Comparison of ENCODE assay signal across 30 mouse cellular contexts in genomic region chr19:60674953-60675472, GRCm38 (mm10).
DNase-seq lines count a peak whose midpoint lies in the region; ATAC-seq and TF ChIP-seq lines count a peak whose summit lies in the region.
"Had no signal": no experiment of that assay in that cellular context is flagged by ENCODE, and none has a peak within 500 bp of the region (broad histone marks: within the 10 kb centered on the region; RNA-seq: fewer than 3 reads in every experiment).

No protein-coding gene starts in this region.

- no peak overlapping the region for H3K27ac ChIP-seq in hindbrain, postnatal 0 days
- H3K27ac ChIP-seq in hindbrain, embryonic 16.5 days (ENCODE audit: low read depth, low read length): no peak overlapping the region
- no peak overlapping the region for H3K27ac ChIP-seq in ES-E14 (ENCODE audit: insufficient read depth, low read depth, low read length, poor library complexity, severe bottlenecking)
- H3K27ac ChIP-seq in kidney, embryonic 16.5 days (ENCODE audit: low read length): no peak overlapping the region
- H3K27ac ChIP-seq: embryonic facial prominence, embryonic 15.5 days; heart, adult 2 months; hindbrain, embryonic 13.5 days; left cerebral cortex, adult 2 months; limb, embryonic 15.5 days; liver, embryonic 15.5 days; lung, embryonic 15.5 days; stomach, postnatal 0 days had no signal

- no peak overlapping the region for H3K4me2 ChIP-seq in hindbrain, postnatal 0 days (ENCODE audit: low read depth, low read length)
- H3K4me2 ChIP-seq in hindbrain, embryonic 16.5 days (ENCODE audit: low read length): no peak overlapping the region
- no peak overlapping the region for H3K4me2 ChIP-seq in kidney, embryonic 16.5 days (replicated peaks; ENCODE audit: low read depth, low read length)
- H3K4me2 ChIP-seq: embryonic facial prominence, embryonic 15.5 days; hindbrain, embryonic 13.5 days; limb, embryonic 15.5 days; liver, embryonic 15.5 days; lung, embryonic 15.5 days had no signal

- H3K9me3 ChIP-seq in hindbrain, postnatal 0 days (ENCODE audit: low read length): no peaks in the 10 kb centered on the region
- H3K9me3 ChIP-seq in hindbrain, embryonic 16.5 days (ENCODE audit: control insufficient read depth, low read length): no peaks in the 10 kb centered on the region
- H3K9me3 ChIP-seq in ES-E14 (ENCODE audit: control insufficient read depth, insufficient read depth, low read depth, low read length): no peaks in the 10 kb centered on the region
- no peaks in the 10 kb centered on the region for H3K9me3 ChIP-seq in kidney, embryonic 16.5 days (ENCODE audit: low read length)
- H3K9me3 ChIP-seq: embryonic facial prominence, embryonic 15.5 days; hindbrain, embryonic 13.5 days; limb, embryonic 15.5 days; liver, embryonic 15.5 days; lung, embryonic 15.5 days; megakaryocyte, embryonic 14.5 days had no signal

- ATAC-seq in frontal cortex, adult (ENCODE audit: low TSS enrichment): peak; percentile 59
- ATAC-seq in hindbrain, postnatal 0 days: peak; percentile 49; the same call in 1 of the 2 replicates
- no peak for ATAC-seq in hindbrain, embryonic 16.5 days
- no peak for ATAC-seq in CD4-positive, CD25-positive, alpha-beta regulatory T cell, adult 4 months
- ATAC-seq in kidney, embryonic 16.5 days (ENCODE audit: low FRiP score, low TSS enrichment): no peak
- ATAC-seq: activated CD4-positive, CD25-positive, alpha-beta regulatory T cell, adult 4 months; forebrain, embryonic 14.5 days; midbrain, embryonic 16.5 days had no signal

- H3K27me3 ChIP-seq in hindbrain, postnatal 0 days (ENCODE audit: insufficient read depth, low read length): no peaks in the 10 kb centered on the region
- H3K27me3 ChIP-seq in hindbrain, embryonic 16.5 days (replicated peaks; ENCODE audit: control insufficient read depth, insufficient read depth, low read length): no peaks in the 10 kb centered on the region
- no peaks in the 10 kb centered on the region for H3K27me3 ChIP-seq in kidney, embryonic 16.5 days (ENCODE audit: insufficient read depth, low read length)
- H3K27me3 ChIP-seq: embryonic facial prominence, embryonic 15.5 days; hindbrain, embryonic 13.5 days; limb, embryonic 15.5 days; liver, embryonic 15.5 days; lung, embryonic 15.5 days had no signal

- H3K9ac ChIP-seq in hindbrain, postnatal 0 days (replicated peaks; ENCODE audit: low read length): no peak overlapping the region
- H3K9ac ChIP-seq in hindbrain, embryonic 16.5 days (ENCODE audit: low read depth, low read length): no peak overlapping the region
- H3K9ac ChIP-seq in ES-E14 (ENCODE audit: insufficient read depth, low read depth, low read length, poor library complexity, severe bottlenecking): no peak overlapping the region
- no peak overlapping the region for H3K9ac ChIP-seq in kidney, embryonic 16.5 days (replicated peaks; ENCODE audit: low read length)
- H3K9ac ChIP-seq: embryonic facial prominence, embryonic 15.5 days; hindbrain, embryonic 13.5 days; limb, embryonic 15.5 days; liver, embryonic 15.5 days; lung, embryonic 15.5 days had no signal

- TF ChIP-seq CTCF in hindbrain, postnatal 0 days (IDR thresholded peaks at IDR 0.05; ENCODE audit: low read depth): no peak

- in situ Hi-C loops in ES-E14 (cut with MboI; ENCODE audit: low sequenced_read_pairs in 2 of 2, unreplicated experiment in 2 of 2): no loop called here

- no peaks in the 10 kb centered on the region for H3K36me3 ChIP-seq in hindbrain, postnatal 0 days (ENCODE audit: insufficient read depth, low read length)
- no peaks in the 10 kb centered on the region for H3K36me3 ChIP-seq in hindbrain, embryonic 16.5 days (ENCODE audit: control insufficient read depth, insufficient read depth, low read length)
- H3K36me3 ChIP-seq in ES-E14 (ENCODE audit: control insufficient read depth, insufficient read depth, low read length, poor library complexity, severe bottlenecking): no peaks in the 10 kb centered on the region
- H3K36me3 ChIP-seq in kidney, embryonic 16.5 days (ENCODE audit: insufficient read depth, low read length): no peaks in the 10 kb centered on the region
- H3K36me3 ChIP-seq: embryonic facial prominence, embryonic 15.5 days; hindbrain, embryonic 13.5 days; limb, embryonic 15.5 days; liver, embryonic 15.5 days; lung, embryonic 15.5 days had no signal

- no peak for DNase-seq in frontal cortex, postnatal 36 days (ENCODE audit: low spot score in 2 of 2)
- DNase-seq in hindbrain, postnatal 0 days (ENCODE audit: low spot score): peak; percentile 12
- DNase-seq in ES-E14 (ENCODE audit: low read depth, low spot score) (peak; percentile 9), R1 (ENCODE audit: low read depth, low spot score) (peak; percentile 47)
- DNase-seq: adrenal gland, postnatal 10 days; B cell, adult 2 months; cerebellum, adult 11 months; gastrocnemius, postnatal 14 days; heart, adult 2 months; heart, postnatal 14 days; kidney, adult 2 months; kidney, postnatal 10 days; left cerebral cortex, postnatal 4 days; lung, postnatal 36 days; right cerebral cortex, postnatal 14 days had no signal

- 25% methylated on average over 5 of the region's 5 CpGs for WGBS in hindbrain, postnatal 0 days
- 39% methylated on average over 5 of the region's 5 CpGs for WGBS in hindbrain, embryonic 16.5 days
- 53% methylated on average over 5 of the region's 5 CpGs for WGBS in kidney, embryonic 16.5 days

- no peaks in the 10 kb centered on the region for H3K4me1 ChIP-seq in hindbrain, postnatal 0 days (ENCODE audit: insufficient read depth, low read length)
- no peaks in the 10 kb centered on the region for H3K4me1 ChIP-seq in hindbrain, embryonic 16.5 days (ENCODE audit: control insufficient read depth, insufficient read depth, low read depth, low read length)
- no peaks in the 10 kb centered on the region for H3K4me1 ChIP-seq in ES-E14 (ENCODE audit: control insufficient read depth in 2 of 2, insufficient read depth in 2 of 2, low read length in 2 of 2, poor library complexity in 1 of 2)
- H3K4me1 ChIP-seq in kidney, embryonic 16.5 days (ENCODE audit: insufficient read depth, low read length): no peaks in the 10 kb centered on the region
- H3K4me1 ChIP-seq: embryonic facial prominence, embryonic 15.5 days; hindbrain, embryonic 13.5 days; limb, embryonic 15.5 days; liver, embryonic 15.5 days; lung, embryonic 15.5 days; megakaryocyte, embryonic 14.5 days had no signal

- no peak overlapping the region for H3K4me3 ChIP-seq in hindbrain, postnatal 0 days (ENCODE audit: low read length)
- no peak overlapping the region for H3K4me3 ChIP-seq in hindbrain, embryonic 16.5 days (ENCODE audit: low read length)
- no peak overlapping the region for H3K4me3 ChIP-seq in ES-E14 (ENCODE audit: insufficient read depth in 1 of 2, low read depth in 1 of 2, low read length in 2 of 2, poor library complexity in 1 of 2, severe bottlenecking in 1 of 2)
- no peak overlapping the region for H3K4me3 ChIP-seq in kidney, embryonic 16.5 days (ENCODE audit: low read length)
- H3K4me3 ChIP-seq: embryonic facial prominence, embryonic 15.5 days; heart, adult 2 months; hindbrain, embryonic 13.5 days; left cerebral cortex, adult 2 months; limb, embryonic 15.5 days; liver, embryonic 15.5 days; lung, embryonic 15.5 days; megakaryocyte, embryonic 14.5 days had no signal

TF ChIP-seq in ES-E14, 5 proteins besides CTCF, POLR2A, EP300 and RAD21:
- TF ChIP-seq CHD2 (IDR thresholded peaks at IDR 0.05; ENCODE audit: low read depth, low read length) (no peak), MAFK (IDR thresholded peaks at IDR 0.05; ENCODE audit: insufficient read depth, low read depth, low read length) (no peak), ZNF384 (IDR thresholded peaks at IDR 0.05; ENCODE audit: low read depth, low read length) (no peak), HCFC1 (IDR thresholded peaks at IDR 0.05; ENCODE audit: borderline replicate concordance, insufficient read depth, low read length) (no peak), ZC3H11A (IDR thresholded peaks at IDR 0.05; ENCODE audit: borderline replicate concordance, low read depth, low read length) (no peak)

Comparison
In these comparisons a context has a peak if more than half of its experiments do, and no peak if none do; other contexts are left out.
1. ATAC-seq: peak in frontal cortex, adult (single experiment) and hindbrain, postnatal 0 days (single experiment); none in hindbrain, embryonic 16.5 days (single experiment), CD4-positive, CD25-positive, alpha-beta regulatory T cell, adult 4 months (single experiment) and kidney, embryonic 16.5 days (single experiment).
2. DNase-seq: peak in hindbrain, postnatal 0 days (single experiment), ES-E14 (single experiment) and R1 (single experiment); none in frontal cortex, postnatal 36 days (0 of 2).